Mouse (Mus musculus) lung, postnatal 0 days (tissue): ENCODE measurements at regions not wholly inside any gene's neighbourhood (a gene's known extent, or its start where the extent isn't known, plus 50 kb on each side); places are given as distances from the start of the nearest gene placed in this dataset.
A peak's percentile ranks its signal among the peaks of the same experiment; 100 is the strongest.

Source experiments
- ATAC-seq: fragments of 200-750 bp; cut with Nextera tagmentation; 2 replicates; pipeline ENCODE4 v1.8.0; 2017; ENCODE audit warnings: moderate library complexity
- DNase-seq: peaks from one replicate; pipeline ENCODE4 v3.0.0-alpha.2; 2016; ENCODE audit warnings: low spot score
- H3K27ac ChIP-seq: fragments of 300-500 bp; sonication (generic); 2 replicates; pipeline ENCODE4 v1.5.1; 2014; ENCODE audit warnings: antibody characterized with exemption, mild to moderate bottlenecking, low read length, mixed read lengths
- H3K27me3 ChIP-seq: fragments of 300-500 bp; sonication (generic); replicated peaks from 2 replicates; pipeline ENCODE4 v1.6.1; 2014; ENCODE audit warnings: low read length, mixed read lengths; ENCODE audit not compliant: insufficient read depth
- H3K36me3 ChIP-seq: fragments of 300-500 bp; sonication (generic); 2 replicates; pipeline ENCODE4 v1.6.1; 2014; ENCODE audit warnings: low read length, mixed read lengths; ENCODE audit not compliant: insufficient read depth
- H3K4me1 ChIP-seq: fragments of 300-500 bp; sonication (generic); 2 replicates; pipeline ENCODE4 v1.6.1; 2014; ENCODE audit warnings: antibody characterized with exemption, low read depth, low read length, mixed read lengths; ENCODE audit not compliant: insufficient read depth
- H3K4me2 ChIP-seq: fragments of 300-500 bp; sonication (generic); replicated peaks from 2 replicates; pipeline ENCODE4 v1.6.1; 2014; ENCODE audit warnings: low read depth, mild to moderate bottlenecking, low read length, moderate library complexity, mixed read lengths
- H3K4me3 ChIP-seq: fragments of 300-500 bp; sonication (generic); 2 replicates; pipeline ENCODE4 v1.5.1; 2014; ENCODE audit warnings: low read depth, low read length
- H3K9ac ChIP-seq: fragments of 300-500 bp; sonication (generic); replicated peaks from 2 replicates; pipeline ENCODE4 v1.6.1; 2014; ENCODE audit warnings: low read depth, mild to moderate bottlenecking
- H3K9me3 ChIP-seq: fragments of 300-500 bp; sonication (generic); 2 replicates; pipeline ENCODE4 v1.6.1; 2016; ENCODE audit warnings: low read length, mixed read lengths
- CTCF ChIP-seq: IDR thresholded peaks from 2 replicates; pipeline ENCODE4 v1.5.1; 2016; ENCODE audit warnings: antibody characterized with exemption, mild to moderate bottlenecking
- EP300 ChIP-seq: IDR thresholded peaks from 2 replicates; pipeline ENCODE4 v1.6.1; 2016; ENCODE audit warnings: antibody characterized with exemption, mild to moderate bottlenecking, control low read depth
- WGBS: fragments of 180-500 bp; shearing (Covaris S2); extraction: QIAGEN DNeasy Blood & Tissue Kit; methylation state at CpG from one replicate; pipeline ENCODE4 v1.1.7; 2014; 5-methylcytosine and 5-hydroxymethylcytosine counted together

GRCm38 (mm10) chr13:110570386-110570785 is 175.5 kb downstream of the Plk2 start:
- Histone ChIP-seq H3K9ac (no peak overlapping the region), H3K4me2 (no peak overlapping the region), H3K9me3 (no peaks in the 10 kb centered on the region), H3K4me1 (no peaks in the 10 kb centered on the region), H3K27ac (no peak overlapping the region), H3K36me3 (no peaks in the 10 kb centered on the region), H3K4me3 (no peak overlapping the region), H3K27me3 (no peaks in the 10 kb centered on the region)
- peak; percentile 37 for DNase-seq
- no peak for ATAC-seq
- no peak for TF ChIP-seq EP300

- Histone ChIP-seq H3K36me3 (no peaks in the 10 kb centered on the region), H3K4me1 (no peaks in the 10 kb centered on the region), H3K27ac (no peak overlapping the region), H3K9me3 (no peaks in the 10 kb centered on the region), H3K4me3 (no peak overlapping the region), H3K27me3 (no peaks in the 10 kb centered on the region), H3K9ac (no peak overlapping the region), H3K4me2 (no peak overlapping the region)
- WGBS: 81% methylated on average over 7 of the region's 7 CpGs
- TF ChIP-seq CTCF: no peak
- no peak for TF ChIP-seq EP300
- DNase-seq (no peak), ATAC-seq (no peak)
Measured at GRCm38 (mm10) chr13:110573360-110574065, 178.7 kb downstream of the Plk2 start.

- Histone ChIP-seq H3K9ac (no peak overlapping the region), H3K4me1 (no peaks in the 10 kb centered on the region), H3K27ac (no peak overlapping the region), H3K4me3 (no peak overlapping the region), H3K9me3 (no peaks in the 10 kb centered on the region), H3K4me2 (no peak overlapping the region), H3K36me3 (no peaks in the 10 kb centered on the region), H3K27me3 (no peaks in the 10 kb centered on the region)
- 61% methylated on average over 6 of the region's 6 CpGs for WGBS
- TF ChIP-seq EP300: no peak
- TF ChIP-seq CTCF: no peak
- DNase-seq (no peak), ATAC-seq (no peak)
Measured at GRCm38 (mm10) chr13:110574764-110575471, 180.1 kb downstream of the Plk2 start.

GRCm38 (mm10) chr13:110578159-110578558 is 183.3 kb downstream of the Plk2 start:
- Histone ChIP-seq H3K9ac (no peak overlapping the region), H3K27ac (no peak overlapping the region), H3K4me2 (no peak overlapping the region), H3K36me3 (no peaks in the 10 kb centered on the region), H3K27me3 (no peaks in the 10 kb centered on the region), H3K4me1 (no peaks in the 10 kb centered on the region), H3K4me3 (no peak overlapping the region), H3K9me3 (no peaks in the 10 kb centered on the region)
- 44% methylated on average over 7 of the region's 7 CpGs for WGBS
- no peak for ATAC-seq
- no peak for TF ChIP-seq CTCF
- no peak for TF ChIP-seq EP300
- no peak for DNase-seq

- no peaks in the 10 kb centered on the region for H3K27me3 ChIP-seq
- no peaks in the 10 kb centered on the region for H3K36me3 ChIP-seq
- DNase-seq (no peak), ATAC-seq (no peak)
- 76% methylated on average over 4 of the region's 4 CpGs for WGBS
- H3K27ac ChIP-seq: no peak overlapping the region
- no peaks in the 10 kb centered on the region for H3K9me3 ChIP-seq
- H3K4me2 ChIP-seq: no peak overlapping the region
- no peaks in the 10 kb centered on the region for H3K4me1 ChIP-seq
- H3K9ac ChIP-seq: no peak overlapping the region
- H3K4me3 ChIP-seq: no peak overlapping the region
- no peak for TF ChIP-seq EP300
- no peak for TF ChIP-seq CTCF
Measured at GRCm38 (mm10) chr13:110580166-110580565, 185.3 kb downstream of the Plk2 start.

- no peak overlapping the region for H3K9ac ChIP-seq
- DNase-seq (no peak), ATAC-seq (no peak)
- H3K4me2 ChIP-seq: no peak overlapping the region
- H3K27me3 ChIP-seq: no peaks in the 10 kb centered on the region
- H3K4me3 ChIP-seq: no peak overlapping the region
- TF ChIP-seq CTCF (no peak), EP300 (no peak)
- H3K9me3 ChIP-seq: no peaks in the 10 kb centered on the region
- no peak overlapping the region for H3K27ac ChIP-seq
- WGBS: 75% methylated on average over 5 of the region's 5 CpGs
- H3K4me1 ChIP-seq: no peaks in the 10 kb centered on the region
- H3K36me3 ChIP-seq: no peaks in the 10 kb centered on the region
Measured at GRCm38 (mm10) chr13:110580570-110580969, 185.7 kb downstream of the Plk2 start.
